Mouse (Mus musculus): Measurements from ENCODE around the gene Hoxd10.

The Hoxd10 gene

GRCm38 (mm10) chr2:74695813-74696430 is 4.2 kb downstream of the Hoxd10 start:
- DNase-seq (ENCODE audit: extremely low read depth, low read depth), result no peak

- no peak for DNase-seq (ENCODE audit: extremely low read depth, low read depth)
Observed at GRCm38 (mm10) chr2:74696442-74697335, 5.0 kb downstream of the Hoxd10 start.

GRCm38 (mm10) chr2:74697567-74698121 is 5.9 kb downstream of the Hoxd10 start, which contains the start of gene Hoxd9:
Gene Hoxd9, plus strand, starts transcription at chr2:74697727.
- no peak for DNase-seq (ENCODE audit: extremely low read depth, low read depth)

GRCm38 (mm10) chr2:74698201-74699052 is 6.7 kb downstream of the Hoxd10 start:
- DNase-seq (ENCODE audit: extremely low read depth, low read depth), result no peak

- DNase-seq (ENCODE audit: extremely low read depth, low read depth), result no peak
Observed at GRCm38 (mm10) chr2:74699053-74699430, 7.3 kb downstream of the Hoxd10 start.

- no peak for DNase-seq (ENCODE audit: extremely low read depth, low read depth)
Observed at GRCm38 (mm10) chr2:74699664-74700545, 8.2 kb downstream of the Hoxd10 start.

GRCm38 (mm10) chr2:74700546-74701112 is 8.9 kb downstream of the Hoxd10 start:
- no peak for DNase-seq (ENCODE audit: extremely low read depth, low read depth)

GRCm38 (mm10) chr2:74701949-74702819 is 10.5 kb downstream of the Hoxd10 start:
- peak; percentile 19 for DNase-seq (ENCODE audit: extremely low read depth, low read depth)

GRCm38 (mm10) chr2:74702820-74703219 is 11.1 kb downstream of the Hoxd10 start:
- DNase-seq (ENCODE audit: extremely low read depth, low read depth), result no peak

GRCm38 (mm10) chr2:74703317-74703716 is 11.6 kb downstream of the Hoxd10 start:
- DNase-seq (ENCODE audit: extremely low read depth, low read depth), result no peak

GRCm38 (mm10) chr2:74703720-74704392 is 12.1 kb downstream of the Hoxd10 start:
- DNase-seq (ENCODE audit: extremely low read depth, low read depth), result no peak

GRCm38 (mm10) chr2:74704393-74704998 is 12.8 kb downstream of the Hoxd10 start, which contains the start of gene Hoxd8:
Gene Hoxd8, plus strand, starts transcription at chr2:74704615.
- no peak for DNase-seq (ENCODE audit: extremely low read depth, low read depth)

- no peak for DNase-seq (ENCODE audit: extremely low read depth, low read depth)
Observed at GRCm38 (mm10) chr2:74704999-74705466, 13.3 kb downstream of the Hoxd10 start.

- DNase-seq (ENCODE audit: extremely low read depth, low read depth), result no peak
Observed at GRCm38 (mm10) chr2:74705467-74706089, 13.9 kb downstream of the Hoxd10 start.

- no peak for DNase-seq (ENCODE audit: extremely low read depth, low read depth)
Observed at GRCm38 (mm10) chr2:74706393-74706960, 14.8 kb downstream of the Hoxd10 start.

- DNase-seq (ENCODE audit: extremely low read depth, low read depth), result no peak
Observed at GRCm38 (mm10) chr2:74707599-74707998, 15.9 kb downstream of the Hoxd10 start.

- DNase-seq (ENCODE audit: extremely low read depth, low read depth), result no peak
Observed at GRCm38 (mm10) chr2:74708676-74709075, 17.0 kb downstream of the Hoxd10 start.
